Mouse (Mus musculus) G1E (cell line): ENCODE measurements around the gene Pdia5.

Source experiments
- CTCF ChIP-seq: IDR thresholded peaks from 2 replicates; pipeline ENCODE4 v1.5.1; 2012; ENCODE audit warnings: low read depth, low read length, inconsistent platforms, mixed read lengths
- GATA1 ChIP-seq: IDR thresholded peaks from 2 replicates; pipeline ENCODE4 v1.6.1; 2012; ENCODE audit warnings: borderline replicate concordance, low read length, inconsistent platforms, mixed read lengths
- GATA2 ChIP-seq: IDR thresholded peaks from 2 replicates; pipeline ENCODE4 v1.6.1; 2012; ENCODE audit warnings: low read depth, low read length, inconsistent platforms, borderline replicate concordance
- TAL1 ChIP-seq: conservative IDR thresholded peaks from 2 replicates; pipeline ENCODE4 v1.6.1; 2012; ENCODE audit warnings: low read depth, low read length, inconsistent platforms, mixed read lengths

GRCm38 (mm10) chr16:35422705-35423104 lies 68.0 kb downstream of the Pdia5 start:
- TF ChIP-seq CTCF (no peak), GATA1 (no peak), TAL1 (no peak), GATA2 (no peak)
